ENCODE assay signal across 29 mouse cellular contexts in genomic region chr19:55651017-55651416, GRCm38 (mm10).
A peak's percentile ranks its signal among the peaks of the same experiment; 100 is the strongest.
DNase-seq lines count a peak whose midpoint lies in the region; ATAC-seq and TF ChIP-seq lines count a peak whose summit lies in the region.
"Had no signal": no experiment of that assay in that cellular context is flagged by ENCODE, and none has a peak within 500 bp of the region (broad histone marks: within the 10 kb centered on the region; RNA-seq: fewer than 3 reads in every experiment).

No protein-coding gene starts in this region.

- peak; percentile 79 for ATAC-seq in G1E (ENCODE audit: extremely low read depth, insufficient number of reproducible peaks, low FRiP score, poor library complexity, severe bottlenecking)
- peak; percentile 83 for ATAC-seq in liver, embryonic 13.5 days (ENCODE audit: low read depth)
- ATAC-seq in megakaryocyte progenitor cell, adult 5-6 weeks (replicated peaks; ENCODE audit: poor library complexity) = peak; percentile 54
- ATAC-seq: CD4-positive, CD25-positive, alpha-beta regulatory T cell, adult 4 months; forebrain, embryonic 14.5 days; hindbrain, embryonic 16.5 days; Patski had no signal

- peaks cover 64% of the 10 kb centered on the region for H3K4me1 ChIP-seq in G1E (ENCODE audit: insufficient read depth, low read depth, low read length)
- peaks cover 12% of the 10 kb centered on the region for H3K4me1 ChIP-seq in liver, embryonic 13.5 days (replicated peaks)

- H3K4me2 ChIP-seq in liver, embryonic 13.5 days = no peak overlapping the region
- H3K4me2 ChIP-seq: embryonic facial prominence, embryonic 12.5 days had no signal

- no peaks in the 10 kb centered on the region for H3K36me3 ChIP-seq in G1E (replicated peaks)
- H3K36me3 ChIP-seq in liver, embryonic 13.5 days = no peaks in the 10 kb centered on the region
- H3K36me3 ChIP-seq: embryonic facial prominence, embryonic 12.5 days had no signal

- peaks cover 3% of the 10 kb centered on the region for H3K9me3 ChIP-seq in G1E (replicated peaks)
- no peaks in the 10 kb centered on the region for H3K9me3 ChIP-seq in liver, embryonic 13.5 days (replicated peaks)
- H3K9me3 ChIP-seq: embryonic facial prominence, embryonic 12.5 days had no signal

- H3K27me3 ChIP-seq in G1E (ENCODE audit: insufficient read depth, low read length) = peaks cover 14% of the 10 kb centered on the region; the same call in 1 of the 2 replicates
- 0 out of 2 replicates have a peak, but pooled peaks cover 3% of the 10 kb centered on the region for H3K27me3 ChIP-seq in liver, embryonic 13.5 days
- H3K27me3 ChIP-seq: embryonic facial prominence, embryonic 12.5 days; Patski had no signal

- H3K4me3 ChIP-seq in G1E (ENCODE audit: low read depth, low read length) = no peak overlapping the region; the same call in 1 of the 2 replicates
- no peak overlapping the region for H3K4me3 ChIP-seq in liver, embryonic 13.5 days (replicated peaks)
- H3K4me3 ChIP-seq: embryonic facial prominence, embryonic 12.5 days; gastrocnemius, adult 2 months; heart, adult 2 months; megakaryocyte, embryonic 14.5 days had no signal

- TF ChIP-seq CTCF in G1E (IDR thresholded peaks at IDR 0.05; ENCODE audit: low read depth, low read length) = no peak

- 35% methylated on average over 9 of the region's 9 CpGs for WGBS in liver, embryonic 13.5 days (ENCODE audit: insufficient replicate concordance)

- DNase-seq in G1E (ENCODE audit: low spot score) = peak; percentile 76
- DNase-seq in c-Kit-positive CD71-positive TER-119-negative erythroid progenitor cells, embryonic 14.5 days (ENCODE audit: low read depth) = peak; percentile 36
- DNase-seq in liver, embryonic 13.5 days = peak; percentile 25
- DNase-seq in heart, adult 8-10 months (ENCODE audit: low spot score) = no peak
- no peak for DNase-seq in testis, postnatal 14 days (ENCODE audit: low spot score)
- no peak for DNase-seq in kidney, postnatal 10 days
- DNase-seq: adrenal gland, postnatal 14 days; cerebellum, adult 9-10 months; cerebellum, postnatal 36 days; embryo, embryonic 11 days; gastrocnemius, adult 2 months; gastrocnemius, postnatal 36 days; heart, adult 2 months; kidney, adult 8-10 months; layer of hippocampus, adult 9-11 months; lung, postnatal 36 days; midbrain, embryonic 14.5 days; spleen, adult 18-20 months; thymus, adult 2 months; thymus, postnatal 36 days had no signal

- no peak overlapping the region for H3K9ac ChIP-seq in liver, embryonic 13.5 days
- H3K9ac ChIP-seq: embryonic facial prominence, embryonic 12.5 days had no signal

- H3K27ac ChIP-seq in liver, embryonic 13.5 days = no peak overlapping the region
- H3K27ac ChIP-seq: embryonic facial prominence, embryonic 12.5 days; gastrocnemius, adult 2 months; heart, adult 2 months; kidney, postnatal 0 days; stomach, postnatal 0 days had no signal

Comparison
In these comparisons a context has a peak if more than half of its experiments do, and no peak if none do; other contexts are left out.
1. DNase-seq: peak in G1E (single experiment), c-Kit-positive CD71-positive TER-119-negative erythroid progenitor cells, embryonic 14.5 days (single experiment) and liver, embryonic 13.5 days (single experiment); none in heart, adult 8-10 months (single experiment), testis, postnatal 14 days (single experiment) and kidney, postnatal 10 days (single experiment).
2. Peak in every context shown above with its lines, with median percentiles within 50 percentile points of each other: ATAC-seq.